Mouse (Mus musculus) limb, embryonic 15.5 days (tissue): ENCODE data around the gene Arhgef6. TPM values are rescaled to one million over a fixed set of nuclear protein-coding genes. Genes with fewer than 3 reads are reported as not detected.

Source experiments
- ATAC-seq: fragments of 200-750 bp; cut with Nextera tagmentation; 2 replicates; pipeline ENCODE4 v1.8.0; 2017; ENCODE audit warnings: low read depth, moderate TSS enrichment; ENCODE audit not compliant: insufficient number of reproducible peaks, low FRiP score, low TSS enrichment
- H3K27ac ChIP-seq: fragments of 300-500 bp; sonication (generic); 2 replicates; pipeline ENCODE4 v1.5.1; 2015; ENCODE audit warnings: moderate library complexity, mild to moderate bottlenecking, inconsistent platforms
- H3K27me3 ChIP-seq: fragments of 300-500 bp; sonication (generic); 2 replicates; pipeline ENCODE4 v1.6.1; 2015; ENCODE audit warnings: inconsistent platforms
- H3K36me3 ChIP-seq: fragments of 300-500 bp; sonication (generic); 2 replicates; pipeline ENCODE4 v1.6.1; 2015; ENCODE audit warnings: inconsistent platforms
- H3K4me1 ChIP-seq: fragments of 300-500 bp; sonication (generic); 2 replicates; pipeline ENCODE4 v1.6.1; 2015; ENCODE audit warnings: inconsistent platforms
- H3K4me2 ChIP-seq: fragments of 300-500 bp; sonication (generic); 2 replicates; pipeline ENCODE4 v1.6.1; 2015; ENCODE audit warnings: mild to moderate bottlenecking, inconsistent platforms
- H3K4me3 ChIP-seq: fragments of 300-500 bp; sonication (generic); 2 replicates; pipeline ENCODE4 v1.5.1; 2015; ENCODE audit warnings: mild to moderate bottlenecking, inconsistent platforms
- H3K9ac ChIP-seq: fragments of 300-500 bp; sonication (generic); 2 replicates; pipeline ENCODE4 v1.6.1; 2015; ENCODE audit warnings: inconsistent platforms
- H3K9me3 ChIP-seq: fragments of 300-500 bp; sonication (generic); 2 replicates; pipeline ENCODE4 v1.6.1; 2016; ENCODE audit warnings: inconsistent platforms
- WGBS: fragments of 180-500 bp; shearing (Covaris S2); methylation state at CpG from one replicate; pipeline ENCODE4 v1.1.7; 2015; 5-methylcytosine and 5-hydroxymethylcytosine counted together
- polyA plus RNA-seq: library from polyadenylated mRNA; unstranded; fragments of >200 nt; fragmentation: Nextera tagmentation; extraction: Ambion mirVana; gene quantifications from 2 replicates; pipeline ENCODE4 v1.2.1, GENCODE M21; 2015

Gene Arhgef6
- polyA plus RNA-seq, 1 experiment from 2014 or later = 9.2 TPM

- ATAC-seq = no peak
- no peak overlapping the region for H3K4me3 ChIP-seq
- no peaks in the 10 kb centered on the region for H3K4me1 ChIP-seq
- H3K9ac ChIP-seq = no peak overlapping the region
- H3K36me3 ChIP-seq = no peaks in the 10 kb centered on the region
- 88% methylated on average over 5 of the region's 5 CpGs for WGBS
- no peak overlapping the region for H3K4me2 ChIP-seq
- no peaks in the 10 kb centered on the region for H3K9me3 ChIP-seq
- no peaks in the 10 kb centered on the region for H3K27me3 ChIP-seq
- H3K27ac ChIP-seq = no peak overlapping the region
Observed at GRCm38 (mm10) chrX:57219563-57219962, 119.0 kb downstream of the Arhgef6 start.

- no peaks in the 10 kb centered on the region for H3K4me1 ChIP-seq
- H3K36me3 ChIP-seq = no peaks in the 10 kb centered on the region
- no peak overlapping the region for H3K4me3 ChIP-seq
- no peak overlapping the region for H3K27ac ChIP-seq
- WGBS = 62% methylated on average over 5 of the region's 5 CpGs
- no peaks in the 10 kb centered on the region for H3K9me3 ChIP-seq
- no peaks in the 10 kb centered on the region for H3K27me3 ChIP-seq
- ATAC-seq = no peak
- H3K4me2 ChIP-seq = no peak overlapping the region
- H3K9ac ChIP-seq = no peak overlapping the region
Observed at GRCm38 (mm10) chrX:57216271-57216670, 122.3 kb downstream of the Arhgef6 start.

- no peak for ATAC-seq
- Histone ChIP-seq H3K4me2 (no peak overlapping the region), H3K36me3 (no peaks in the 10 kb centered on the region), H3K4me3 (no peak overlapping the region), H3K27ac (no peak overlapping the region), H3K9ac (no peak overlapping the region), H3K4me1 (no peaks in the 10 kb centered on the region), H3K9me3 (no peaks in the 10 kb centered on the region), H3K27me3 (no peaks in the 10 kb centered on the region)
- 89% methylated on average over 4 of the region's 4 CpGs for WGBS
Observed at GRCm38 (mm10) chrX:57215495-57215894, 123.0 kb downstream of the Arhgef6 start.

- Histone ChIP-seq H3K27me3 (no peaks in the 10 kb centered on the region), H3K9ac (no peak overlapping the region), H3K27ac (no peak overlapping the region), H3K4me1 (no peaks in the 10 kb centered on the region), H3K9me3 (no peaks in the 10 kb centered on the region), H3K4me2 (no peak overlapping the region), H3K4me3 (no peak overlapping the region), H3K36me3 (no peaks in the 10 kb centered on the region)
- ATAC-seq = no peak
- 74% methylated on average over 3 of the region's 3 CpGs for WGBS
Observed at GRCm38 (mm10) chrX:57212862-57213261, 125.7 kb downstream of the Arhgef6 start.

- Histone ChIP-seq H3K9me3 (no peaks in the 10 kb centered on the region), H3K4me2 (no peak within 1 kb of the TSS), H3K4me1 (no peaks in the 10 kb centered on the region), H3K27ac (no peak within 1 kb of the TSS), H3K9ac (no peak within 1 kb of the TSS), H3K4me3 (no peak within 1 kb of the TSS), H3K27me3 (no peaks in the 10 kb centered on the region), H3K36me3 (no peaks in the 10 kb centered on the region)
- 89% methylated on average over 9 of the region's 9 CpGs for WGBS
- ATAC-seq = no peak
Observed at GRCm38 (mm10) chrX:57211876-57212275, 126.7 kb downstream of the Arhgef6 start, which contains the start of gene Cd40lg. TSS of gene Cd40lg (plus strand) at chrX:57212143.

GRCm38 (mm10) chrX:57210591-57210990 is 127.9 kb downstream of the Arhgef6 start:
- Histone ChIP-seq H3K4me1 (no peaks in the 10 kb centered on the region), H3K9ac (no peak overlapping the region), H3K4me2 (no peak overlapping the region), H3K9me3 (no peaks in the 10 kb centered on the region), H3K27me3 (no peaks in the 10 kb centered on the region), H3K36me3 (no peaks in the 10 kb centered on the region), H3K4me3 (no peak overlapping the region), H3K27ac (no peak overlapping the region)
- 80% methylated on average over 1 of the region's 1 CpGs for WGBS
- ATAC-seq = no peak

GRCm38 (mm10) chrX:57200397-57200796 is 138.1 kb downstream of the Arhgef6 start:
- Histone ChIP-seq H3K4me2 (no peak overlapping the region), H3K27me3 (no peaks in the 10 kb centered on the region), H3K9me3 (no peaks in the 10 kb centered on the region), H3K4me1 (no peaks in the 10 kb centered on the region), H3K36me3 (no peaks in the 10 kb centered on the region), H3K4me3 (no peak overlapping the region), H3K27ac (no peak overlapping the region), H3K9ac (no peak overlapping the region)
- ATAC-seq = no peak
- WGBS = 56% methylated on average over 2 of the region's 2 CpGs

GRCm38 (mm10) chrX:57198036-57198435 is 140.5 kb downstream of the Arhgef6 start:
- 42% methylated on average over 2 of the region's 2 CpGs for WGBS
- no peak overlapping the region for H3K9ac ChIP-seq
- no peak for ATAC-seq
- no peaks in the 10 kb centered on the region for H3K4me1 ChIP-seq
- no peaks in the 10 kb centered on the region for H3K27me3 ChIP-seq
- no peak overlapping the region for H3K4me2 ChIP-seq
- no peaks in the 10 kb centered on the region for H3K36me3 ChIP-seq
- H3K4me3 ChIP-seq = no peak overlapping the region
- no peaks in the 10 kb centered on the region for H3K9me3 ChIP-seq
- H3K27ac ChIP-seq = no peak overlapping the region

GRCm38 (mm10) chrX:57196319-57196718 is 142.2 kb downstream of the Arhgef6 start:
- Histone ChIP-seq H3K9me3 (no peaks in the 10 kb centered on the region), H3K27ac (no peak overlapping the region), H3K4me1 (no peaks in the 10 kb centered on the region), H3K9ac (no peak overlapping the region), H3K4me2 (no peak overlapping the region), H3K4me3 (no peak overlapping the region), H3K36me3 (no peaks in the 10 kb centered on the region), H3K27me3 (no peaks in the 10 kb centered on the region)
- no peak for ATAC-seq
- 76% methylated on average over 9 of the region's 9 CpGs for WGBS

- Histone ChIP-seq H3K9me3 (no peaks in the 10 kb centered on the region), H3K4me2 (no peak overlapping the region), H3K27ac (no peak overlapping the region), H3K36me3 (no peaks in the 10 kb centered on the region), H3K4me3 (no peak overlapping the region), H3K27me3 (no peaks in the 10 kb centered on the region), H3K9ac (no peak overlapping the region), H3K4me1 (no peaks in the 10 kb centered on the region)
- ATAC-seq = no peak
- WGBS = 68% methylated on average over 5 of the region's 5 CpGs
Observed at GRCm38 (mm10) chrX:57189335-57189734, 149.2 kb downstream of the Arhgef6 start.

- no peaks in the 10 kb centered on the region for H3K36me3 ChIP-seq
- no peak overlapping the region for H3K27ac ChIP-seq
- no peak overlapping the region for H3K9ac ChIP-seq
- ATAC-seq = no peak
- no peaks in the 10 kb centered on the region for H3K4me1 ChIP-seq
- no peak overlapping the region for H3K4me2 ChIP-seq
- 89% methylated on average over 8 of the region's 8 CpGs for WGBS
- no peaks in the 10 kb centered on the region for H3K9me3 ChIP-seq
- H3K4me3 ChIP-seq = no peak overlapping the region
- H3K27me3 ChIP-seq = no peaks in the 10 kb centered on the region
Observed at GRCm38 (mm10) chrX:57187301-57187700, 151.2 kb downstream of the Arhgef6 start.

GRCm38 (mm10) chrX:57183359-57183758 is 155.2 kb downstream of the Arhgef6 start:
- Histone ChIP-seq H3K4me1 (no peaks in the 10 kb centered on the region), H3K27ac (no peak overlapping the region), H3K4me3 (no peak overlapping the region), H3K27me3 (no peaks in the 10 kb centered on the region), H3K9me3 (no peaks in the 10 kb centered on the region), H3K9ac (no peak overlapping the region), H3K4me2 (no peak overlapping the region), H3K36me3 (no peaks in the 10 kb centered on the region)
- 88% methylated on average over 3 of the region's 3 CpGs for WGBS
- ATAC-seq = no peak

- Histone ChIP-seq H3K9ac (no peak overlapping the region), H3K27me3 (no peaks in the 10 kb centered on the region), H3K4me3 (no peak overlapping the region), H3K36me3 (no peaks in the 10 kb centered on the region), H3K9me3 (no peaks in the 10 kb centered on the region), H3K27ac (no peak overlapping the region), H3K4me1 (no peaks in the 10 kb centered on the region), H3K4me2 (no peak overlapping the region)
- ATAC-seq = no peak
- WGBS = 83% methylated on average over 2 of the region's 2 CpGs
Observed at GRCm38 (mm10) chrX:57182470-57182869, 156.1 kb downstream of the Arhgef6 start.
